Mouse (Mus musculus): ENCODE data around the gene Erlin1. TPM values are rescaled to one million over a fixed set of nuclear protein-coding genes. Genes with fewer than 3 reads are reported as not detected.

Erlin1 gene
- polyA plus RNA-seq, 1 experiment, result 28.3 TPM

DNA sequence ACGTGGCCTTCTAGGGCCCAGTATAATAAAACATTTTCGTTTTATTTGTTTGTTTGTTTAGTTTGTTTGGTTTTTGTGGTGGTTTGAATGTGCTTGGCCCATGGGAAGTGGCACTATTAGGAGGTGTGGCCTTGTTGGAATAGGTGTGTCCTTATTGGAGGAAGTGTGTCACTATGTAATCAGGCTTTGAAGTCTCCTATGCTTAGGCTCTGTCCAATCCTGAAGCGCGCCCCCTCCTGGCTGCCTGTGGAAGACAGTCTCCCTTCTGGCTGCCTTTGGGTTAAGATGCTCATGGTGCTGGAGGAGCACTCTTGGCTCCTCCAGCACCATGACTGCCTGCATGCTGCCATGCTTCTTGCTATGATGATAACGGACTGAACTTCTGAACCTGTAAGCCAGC, 46.5 kb downstream of the Erlin1 start:
- Histone ChIP-seq H3K4me3 (ENCODE audit: insufficient read depth, low read depth, low read length) (no peak overlapping the region), H3K4me1 (ENCODE audit: control insufficient read depth, insufficient read depth, low read length) (peaks cover 25% of the 10 kb centered on the region), H3K27me3 (replicated peaks; ENCODE audit: control insufficient read depth, insufficient read depth, low read length) (no peaks in the 10 kb centered on the region), H3K27ac (ENCODE audit: insufficient read depth, low read depth, low read length) (no peak overlapping the region), H3K36me3 (ENCODE audit: control insufficient read depth, insufficient read depth, low read length) (no peaks in the 10 kb centered on the region)
- WGBS, result 66% methylated on average over 5 of the region's 5 CpGs
- no peak for TF ChIP-seq CTCF (conservative IDR thresholded peaks at IDR 0.05; ENCODE audit: insufficient read depth, insufficient read length, low read depth, low read length)
- DNase-seq, result no peak

DNA sequence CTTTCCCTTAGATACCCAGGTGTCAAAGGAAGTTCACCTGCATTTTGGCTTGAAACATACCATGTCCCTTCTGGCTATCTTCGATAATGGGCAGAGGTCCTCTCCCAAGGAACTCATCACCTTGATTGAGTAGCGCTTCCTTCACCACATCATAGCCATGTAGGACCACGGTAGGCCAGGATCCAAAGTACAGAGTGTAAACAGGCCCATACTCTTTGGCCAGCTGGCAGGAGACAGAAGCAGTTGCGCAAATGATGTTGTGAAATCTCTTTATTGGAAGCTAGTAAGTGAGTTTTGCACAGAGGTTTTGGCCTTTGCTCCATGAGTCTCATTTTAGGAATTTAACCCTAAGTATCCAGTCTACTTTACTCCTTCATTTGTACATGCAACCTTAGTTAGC, 48.1 kb downstream of the Erlin1 start:
- DNase-seq, result peak; percentile 94
- Histone ChIP-seq H3K27me3 (replicated peaks; ENCODE audit: control insufficient read depth, insufficient read depth, low read length) (no peaks in the 10 kb centered on the region), H3K4me1 (ENCODE audit: control insufficient read depth, insufficient read depth, low read length) (peaks cover 19% of the 10 kb centered on the region), H3K36me3 (ENCODE audit: control insufficient read depth, insufficient read depth, low read length) (no peaks in the 10 kb centered on the region), H3K27ac (ENCODE audit: insufficient read depth, low read depth, low read length) (peak overlapping the region; percentile 67; the same call in 1 of the 2 replicates), H3K4me3 (ENCODE audit: insufficient read depth, low read depth, low read length) (no peak overlapping the region)
- WGBS, result 59% methylated on average over 4 of the region's 4 CpGs
- TF ChIP-seq CTCF (conservative IDR thresholded peaks at IDR 0.05; ENCODE audit: insufficient read depth, insufficient read length, low read depth, low read length) (no peak), POLR2A (IDR thresholded peaks at IDR 0.05; ENCODE audit: low read depth, low read length) (no peak)

DNA sequence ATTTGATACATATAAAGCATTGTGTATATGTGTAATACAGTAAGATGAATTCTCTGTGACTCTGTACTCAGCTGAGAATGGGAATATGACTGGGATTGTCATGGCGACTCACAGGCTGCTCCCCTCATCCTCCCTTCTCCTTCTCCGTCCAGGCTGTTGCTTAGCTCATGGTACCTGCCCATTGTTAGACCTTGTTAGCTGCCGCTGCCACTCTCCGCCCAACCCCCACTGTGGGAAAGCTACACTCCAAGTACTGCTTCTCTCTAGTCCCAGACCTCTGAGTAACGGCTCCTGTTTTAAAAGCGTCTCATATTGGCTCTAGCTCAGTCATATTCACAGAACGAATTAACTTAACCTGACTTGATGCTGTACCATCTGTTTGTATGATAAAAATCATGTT, 49.8 kb downstream of the Erlin1 start:
- Histone ChIP-seq H3K4me3 (ENCODE audit: insufficient read depth, low read depth, low read length) (no peak overlapping the region), H3K4me1 (ENCODE audit: control insufficient read depth, insufficient read depth, low read length) (peaks cover 12% of the 10 kb centered on the region; the same call in 1 of the 2 replicates), H3K27me3 (replicated peaks; ENCODE audit: control insufficient read depth, insufficient read depth, low read length) (no peaks in the 10 kb centered on the region), H3K36me3 (ENCODE audit: control insufficient read depth, insufficient read depth, low read length) (no peaks in the 10 kb centered on the region), H3K27ac (ENCODE audit: insufficient read depth, low read depth, low read length) (no peak overlapping the region)
- WGBS, result 69% methylated on average over 7 of the region's 7 CpGs
- TF ChIP-seq POLR2A (IDR thresholded peaks at IDR 0.05; ENCODE audit: low read depth, low read length) (no peak), CTCF (conservative IDR thresholded peaks at IDR 0.05; ENCODE audit: insufficient read depth, insufficient read length, low read depth, low read length) (no peak)
- DNase-seq, result no peak

DNA sequence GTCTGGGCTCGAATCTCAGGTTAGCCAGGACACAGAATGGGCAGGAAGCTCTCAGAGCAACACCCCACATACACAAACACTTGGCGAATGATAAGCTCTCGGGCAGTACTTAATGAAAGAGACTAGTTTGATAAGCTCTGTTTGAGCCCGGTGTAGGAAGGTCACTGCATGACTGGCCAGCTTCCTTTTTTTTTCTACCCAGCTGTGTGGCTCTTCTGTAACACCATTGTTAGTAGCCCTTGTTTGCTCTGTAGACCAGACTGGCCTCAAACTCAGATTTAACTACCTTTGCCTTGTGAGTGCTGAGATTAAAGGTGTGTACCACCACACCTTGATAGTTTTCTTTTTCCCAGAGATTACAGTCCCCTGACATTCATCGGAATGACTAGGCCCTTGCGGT, 55.7 kb downstream of the Erlin1 start:
- no peak for DNase-seq
- no peaks in the 10 kb centered on the region for H3K4me1 ChIP-seq (ENCODE audit: control insufficient read depth, insufficient read depth, low read length)
- no peak overlapping the region for H3K27ac ChIP-seq (ENCODE audit: insufficient read depth, low read depth, low read length)
- H3K27me3 ChIP-seq (replicated peaks; ENCODE audit: control insufficient read depth, insufficient read depth, low read length), result no peaks in the 10 kb centered on the region
- H3K4me3 ChIP-seq (ENCODE audit: insufficient read depth, low read depth, low read length), result no peak overlapping the region
- no peak for TF ChIP-seq POLR2A (IDR thresholded peaks at IDR 0.05; ENCODE audit: low read depth, low read length)
- no peak for TF ChIP-seq CTCF (conservative IDR thresholded peaks at IDR 0.05; ENCODE audit: insufficient read depth, insufficient read length, low read depth, low read length)
- WGBS, result 74% methylated on average over 6 of the region's 6 CpGs
- H3K36me3 ChIP-seq (ENCODE audit: control insufficient read depth, insufficient read depth, low read length), result no peaks in the 10 kb centered on the region

DNA sequence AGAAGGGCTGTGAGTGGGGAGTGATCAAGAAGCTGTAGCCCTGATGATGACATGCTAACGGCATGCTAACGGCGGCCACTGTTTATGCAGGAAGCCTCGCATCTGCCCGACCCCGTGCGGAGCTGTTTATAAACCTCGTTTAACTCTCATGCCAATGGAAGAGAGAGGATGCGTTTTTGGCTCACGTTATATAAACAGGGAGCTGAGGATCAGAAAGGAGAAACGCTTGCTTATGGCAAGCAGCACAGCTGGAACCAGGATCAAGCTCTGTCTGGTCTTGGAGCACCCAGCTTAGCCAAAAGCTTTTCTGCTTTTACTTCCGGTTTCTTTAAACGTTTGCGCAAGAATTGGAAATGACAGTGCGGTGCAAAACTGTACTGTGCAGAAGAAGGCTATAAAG, 60.8 kb downstream of the Erlin1 start:
- Histone ChIP-seq H3K27ac (ENCODE audit: insufficient read depth, low read depth, low read length) (no peak overlapping the region), H3K4me1 (ENCODE audit: control insufficient read depth, insufficient read depth, low read length) (no peaks in the 10 kb centered on the region), H3K36me3 (ENCODE audit: control insufficient read depth, insufficient read depth, low read length) (no peaks in the 10 kb centered on the region), H3K4me3 (ENCODE audit: insufficient read depth, low read depth, low read length) (no peak overlapping the region), H3K27me3 (replicated peaks; ENCODE audit: control insufficient read depth, insufficient read depth, low read length) (no peaks in the 10 kb centered on the region)
- 74% methylated on average over 15 of the region's 15 CpGs for WGBS
- no peak for TF ChIP-seq POLR2A (IDR thresholded peaks at IDR 0.05; ENCODE audit: low read depth, low read length)
- TF ChIP-seq CTCF (conservative IDR thresholded peaks at IDR 0.05; ENCODE audit: insufficient read depth, insufficient read length, low read depth, low read length), result no peak
- DNase-seq, result no peak

DNA sequence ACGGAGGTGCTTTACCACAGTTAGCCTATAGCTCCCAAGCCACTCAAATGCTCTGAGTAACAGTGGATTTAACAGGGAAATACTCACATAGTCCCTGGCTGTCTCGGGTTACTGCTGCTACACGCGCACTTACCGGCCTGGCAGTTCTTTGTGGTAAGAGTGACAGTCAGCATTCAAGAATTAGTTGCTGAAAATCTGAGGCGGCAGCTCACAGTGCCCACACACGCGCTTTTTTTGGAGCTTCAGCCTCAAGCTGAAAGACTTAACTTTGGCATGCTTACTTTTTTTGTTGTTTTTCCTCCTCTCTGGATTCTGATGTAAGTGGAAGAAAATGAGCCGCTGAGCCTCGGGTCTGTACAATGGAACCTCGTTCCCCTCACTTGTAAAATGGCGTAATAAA, 62.4 kb downstream of the Erlin1 start:
- Histone ChIP-seq H3K4me3 (ENCODE audit: insufficient read depth, low read depth, low read length) (no peak overlapping the region), H3K36me3 (ENCODE audit: control insufficient read depth, insufficient read depth, low read length) (no peaks in the 10 kb centered on the region), H3K4me1 (ENCODE audit: control insufficient read depth, insufficient read depth, low read length) (no peaks in the 10 kb centered on the region), H3K27me3 (replicated peaks; ENCODE audit: control insufficient read depth, insufficient read depth, low read length) (no peaks in the 10 kb centered on the region), H3K27ac (ENCODE audit: insufficient read depth, low read depth, low read length) (no peak overlapping the region)
- no peak for DNase-seq
- TF ChIP-seq POLR2A (IDR thresholded peaks at IDR 0.05; ENCODE audit: low read depth, low read length), result no peak
- no peak for TF ChIP-seq CTCF (conservative IDR thresholded peaks at IDR 0.05; ENCODE audit: insufficient read depth, insufficient read length, low read depth, low read length)
- WGBS, result 71% methylated on average over 12 of the region's 12 CpGs

DNA sequence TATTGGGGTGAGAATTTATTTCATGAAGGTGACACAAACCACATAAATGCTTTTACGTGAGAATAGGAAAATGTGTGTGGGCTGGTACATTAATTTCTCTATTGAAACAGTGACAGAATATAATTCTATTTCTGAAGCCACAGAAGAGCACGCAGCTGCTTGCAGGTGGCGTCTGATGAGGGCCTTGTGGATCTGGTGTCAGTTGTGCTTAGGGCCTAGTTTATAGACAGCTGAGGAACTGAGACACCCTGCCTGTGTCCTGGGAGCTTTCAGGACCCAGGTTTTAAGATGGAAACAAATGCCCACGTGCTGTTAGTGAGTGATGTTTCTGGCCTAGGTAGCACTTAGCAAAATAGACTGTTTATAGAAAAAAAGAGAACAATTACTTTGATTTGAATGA, 64.6 kb downstream of the Erlin1 start:
- no peaks in the 10 kb centered on the region for H3K4me1 ChIP-seq (ENCODE audit: control insufficient read depth, insufficient read depth, low read length)
- no peaks in the 10 kb centered on the region for H3K27me3 ChIP-seq (replicated peaks; ENCODE audit: control insufficient read depth, insufficient read depth, low read length)
- H3K36me3 ChIP-seq (ENCODE audit: control insufficient read depth, insufficient read depth, low read length), result no peaks in the 10 kb centered on the region
- no peak overlapping the region for H3K4me3 ChIP-seq (ENCODE audit: insufficient read depth, low read depth, low read length)
- WGBS, result 84% methylated on average over 4 of the region's 4 CpGs
- no peak overlapping the region for H3K27ac ChIP-seq (ENCODE audit: insufficient read depth, low read depth, low read length)
- TF ChIP-seq CTCF (conservative IDR thresholded peaks at IDR 0.05; ENCODE audit: insufficient read depth, insufficient read length, low read depth, low read length), result no peak
- TF ChIP-seq POLR2A (IDR thresholded peaks at IDR 0.05; ENCODE audit: low read depth, low read length), result no peak
- DNase-seq, result no peak

DNA sequence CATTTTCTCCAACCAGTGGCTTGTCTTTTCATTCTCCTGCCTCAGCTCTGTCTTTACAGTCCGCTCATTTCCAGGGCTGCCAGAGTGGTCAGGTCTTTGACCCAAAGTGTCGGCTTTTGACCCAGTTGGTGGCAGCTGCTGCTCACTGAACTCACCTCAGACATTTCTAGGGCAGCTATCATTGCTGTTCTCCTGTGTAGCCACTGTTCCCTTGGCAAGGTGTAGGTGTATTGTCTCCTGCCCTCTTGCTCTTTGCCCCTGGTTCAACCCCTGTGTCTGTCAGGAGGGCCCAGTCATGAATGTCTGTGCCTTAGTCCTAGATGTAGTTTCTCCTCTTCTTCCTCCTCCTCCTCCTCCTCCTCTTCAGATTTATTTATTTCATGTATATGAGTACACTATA, 65.3 kb downstream of the Erlin1 start:
- Histone ChIP-seq H3K4me1 (ENCODE audit: control insufficient read depth, insufficient read depth, low read length) (no peaks in the 10 kb centered on the region), H3K27me3 (replicated peaks; ENCODE audit: control insufficient read depth, insufficient read depth, low read length) (no peaks in the 10 kb centered on the region), H3K27ac (ENCODE audit: insufficient read depth, low read depth, low read length) (no peak overlapping the region), H3K36me3 (ENCODE audit: control insufficient read depth, insufficient read depth, low read length) (no peaks in the 10 kb centered on the region), H3K4me3 (ENCODE audit: insufficient read depth, low read depth, low read length) (no peak overlapping the region)
- WGBS, result 73% methylated on average over 2 of the region's 2 CpGs
- TF ChIP-seq CTCF (conservative IDR thresholded peaks at IDR 0.05; ENCODE audit: insufficient read depth, insufficient read length, low read depth, low read length) (no peak), POLR2A (IDR thresholded peaks at IDR 0.05; ENCODE audit: low read depth, low read length) (no peak)
- peak; percentile 32 for DNase-seq

Data from kidney, adult 2 months (tissue).